Mouse (Mus musculus): Measurements from ENCODE around the gene Slc6a3. TPM values are rescaled to one million over a fixed set of nuclear protein-coding genes. Genes with fewer than 3 reads are reported as not detected.

The Slc6a3 gene
- 0.04 and 0.11 TPM in 2 replicates for polyA plus RNA-seq (2015; fragmentation: Nextera tagmentation; extraction: Ambion mirVana)

GRCm38 (mm10) chr13:73536403-73536821 lies at the start of gene Slc6a3:
Slc6a3 (plus strand) TSS chr13:73536747.
- Histone ChIP-seq H3K4me1 (peaks cover 11% of the 10 kb centered on the region), H3K4me2 (peak within 1 kb of the TSS; percentile 75), H3K4me3 (peak within 1 kb of the TSS; percentile 45), H3K27ac (no peak within 1 kb of the TSS), H3K9ac (peak within 1 kb of the TSS; percentile 57), H3K9me3 (replicated peaks) (no peaks in the 10 kb centered on the region), H3K27me3 (peaks cover 53% of the 10 kb centered on the region), H3K36me3 (ENCODE audit: poor library complexity, severe bottlenecking) (no peaks in the 10 kb centered on the region)
- peak; percentile 65 for ATAC-seq
- WGBS, result under 1% methylated on average over 26 of the region's 26 CpGs

DNA sequence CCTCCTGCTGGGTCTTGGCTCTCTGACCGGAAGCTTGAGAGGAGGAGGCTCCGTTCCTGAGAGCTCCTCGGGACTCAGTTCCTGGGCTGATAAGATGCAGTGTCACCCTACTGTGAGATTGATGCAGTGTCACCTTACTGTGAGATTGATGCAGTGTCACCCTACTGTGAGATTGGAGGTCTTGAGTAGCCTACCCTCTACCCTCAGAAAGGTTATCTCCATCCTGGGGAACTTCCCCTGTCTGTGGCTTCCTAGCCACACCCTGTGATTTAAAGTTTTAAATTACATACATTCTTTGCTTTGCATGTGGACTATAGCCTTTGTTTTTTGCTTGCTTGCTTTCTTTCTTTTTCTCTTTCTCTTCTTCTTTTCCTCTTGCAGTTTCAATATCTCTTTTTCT lies 48.4 kb upstream of the Slc6a3 start:
- H3K27ac ChIP-seq, result no peak overlapping the region
- H3K4me2 ChIP-seq, result no peak overlapping the region
- 88% methylated on average over 3 of the region's 3 CpGs for WGBS
- no peaks in the 10 kb centered on the region; the same call in 1 of the 2 replicates for H3K4me1 ChIP-seq
- H3K27me3 ChIP-seq, result no peaks in the 10 kb centered on the region
- H3K9me3 ChIP-seq (replicated peaks), result 0 out of 2 replicates have a peak, but pooled peaks cover 6% of the 10 kb centered on the region
- ATAC-seq, result no peak
- H3K9ac ChIP-seq, result no peak overlapping the region
- peaks cover 84% of the 10 kb centered on the region for H3K36me3 ChIP-seq (ENCODE audit: poor library complexity, severe bottlenecking)
- no peak overlapping the region for H3K4me3 ChIP-seq

- Histone ChIP-seq H3K4me1 (no peaks in the 10 kb centered on the region; the same call in 1 of the 2 replicates), H3K27me3 (no peaks in the 10 kb centered on the region), H3K9me3 (replicated peaks) (0 out of 2 replicates have a peak, but pooled peaks cover 6% of the 10 kb centered on the region), H3K4me2 (no peak overlapping the region), H3K36me3 (ENCODE audit: poor library complexity, severe bottlenecking) (peaks cover 87% of the 10 kb centered on the region), H3K9ac (no peak overlapping the region), H3K4me3 (no peak overlapping the region), H3K27ac (no peak overlapping the region)
- WGBS, result 90% methylated on average over 9 of the region's 9 CpGs
- ATAC-seq, result no peak
Observed at GRCm38 (mm10) chr13:73488707-73489106, 47.8 kb upstream of the Slc6a3 start.

- no peaks in the 10 kb centered on the region; the same call in 1 of the 2 replicates for H3K4me1 ChIP-seq
- WGBS, result 94% methylated on average over 3 of the region's 3 CpGs
- peaks cover 91% of the 10 kb centered on the region for H3K36me3 ChIP-seq (ENCODE audit: poor library complexity, severe bottlenecking)
- no peak overlapping the region for H3K4me2 ChIP-seq
- H3K27me3 ChIP-seq, result no peaks in the 10 kb centered on the region
- H3K9me3 ChIP-seq (replicated peaks), result 0 out of 2 replicates have a peak, but pooled peaks cover 6% of the 10 kb centered on the region
- peak overlapping the region; percentile 40; the same call in 1 of the 2 replicates for H3K27ac ChIP-seq
- ATAC-seq, result no peak
- H3K9ac ChIP-seq, result no peak overlapping the region
- no peak overlapping the region for H3K4me3 ChIP-seq
Observed at GRCm38 (mm10) chr13:73489986-73490385, 46.6 kb upstream of the Slc6a3 start.

DNA sequence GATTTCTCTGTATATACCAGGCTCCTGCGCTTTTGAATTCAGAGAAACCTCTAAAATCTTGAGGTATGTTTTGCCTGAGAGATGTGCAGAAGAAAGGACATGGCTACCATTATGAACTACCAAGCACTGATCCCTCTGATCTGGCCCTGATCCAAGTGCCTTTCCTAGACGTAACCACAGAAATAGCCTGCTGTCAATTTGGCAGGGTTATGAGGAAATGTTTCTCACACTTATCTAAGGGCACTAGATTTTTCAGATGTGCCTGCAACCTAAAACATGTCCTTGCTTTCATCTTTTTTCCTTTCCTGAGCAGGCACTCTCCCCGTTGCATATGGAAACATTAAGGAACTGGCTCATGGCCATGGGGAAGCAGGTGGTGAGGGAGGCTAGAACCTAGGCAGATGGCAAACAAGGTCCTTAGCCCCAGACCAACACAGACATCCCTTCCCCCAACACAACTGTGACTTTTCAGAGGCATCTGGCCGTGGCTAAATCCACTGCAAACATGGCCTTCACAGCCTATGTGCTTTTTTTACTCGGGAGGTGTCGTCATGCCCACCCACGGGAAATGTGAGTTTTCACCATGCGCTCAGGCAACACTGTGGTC lies 45.9 kb upstream of the Slc6a3 start:
- Histone ChIP-seq H3K9ac (no peak overlapping the region), H3K27me3 (no peaks in the 10 kb centered on the region), H3K4me3 (no peak overlapping the region), H3K9me3 (replicated peaks) (0 out of 2 replicates have a peak, but pooled peaks cover 6% of the 10 kb centered on the region), H3K27ac (peak overlapping the region; percentile 40), H3K4me1 (no peaks in the 10 kb centered on the region; the same call in 1 of the 2 replicates), H3K4me2 (no peak overlapping the region), H3K36me3 (ENCODE audit: poor library complexity, severe bottlenecking) (peaks cover 91% of the 10 kb centered on the region)
- WGBS, result 82% methylated on average over 8 of the region's 8 CpGs
- ATAC-seq, result peak; percentile 73

GRCm38 (mm10) chr13:73493183-73493582 lies 43.4 kb upstream of the Slc6a3 start:
- Histone ChIP-seq H3K9ac (no peak overlapping the region), H3K4me3 (no peak overlapping the region), H3K4me2 (no peak overlapping the region), H3K36me3 (ENCODE audit: poor library complexity, severe bottlenecking) (peaks cover 94% of the 10 kb centered on the region), H3K4me1 (no peaks in the 10 kb centered on the region; the same call in 1 of the 2 replicates), H3K9me3 (replicated peaks) (no peaks in the 10 kb centered on the region), H3K27ac (no peak overlapping the region), H3K27me3 (no peaks in the 10 kb centered on the region)
- WGBS, result 92% methylated on average over 4 of the region's 4 CpGs
- ATAC-seq, result no peak

DNA sequence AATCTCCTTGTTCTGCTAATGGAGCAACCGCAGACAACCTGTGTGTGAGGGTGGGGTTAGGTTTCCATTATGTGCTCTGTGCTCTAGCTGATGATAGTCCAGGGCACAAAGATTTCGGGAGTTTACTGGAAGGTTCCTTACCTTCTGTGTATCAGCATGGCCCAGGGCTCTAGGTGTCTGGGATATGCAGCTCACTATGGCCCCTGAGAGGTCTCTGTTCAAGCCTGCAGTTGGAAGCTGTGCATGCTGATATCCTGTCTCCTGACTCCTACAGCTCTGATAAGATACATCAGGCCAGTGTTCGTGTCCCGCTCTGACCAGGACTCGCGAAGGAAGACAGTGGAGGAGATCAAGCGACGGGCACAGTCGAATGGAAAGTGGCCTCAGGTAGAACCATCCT lies 42.0 kb upstream of the Slc6a3 start:
- no peak overlapping the region for H3K4me3 ChIP-seq
- WGBS, result 95% methylated on average over 9 of the region's 9 CpGs

DNA sequence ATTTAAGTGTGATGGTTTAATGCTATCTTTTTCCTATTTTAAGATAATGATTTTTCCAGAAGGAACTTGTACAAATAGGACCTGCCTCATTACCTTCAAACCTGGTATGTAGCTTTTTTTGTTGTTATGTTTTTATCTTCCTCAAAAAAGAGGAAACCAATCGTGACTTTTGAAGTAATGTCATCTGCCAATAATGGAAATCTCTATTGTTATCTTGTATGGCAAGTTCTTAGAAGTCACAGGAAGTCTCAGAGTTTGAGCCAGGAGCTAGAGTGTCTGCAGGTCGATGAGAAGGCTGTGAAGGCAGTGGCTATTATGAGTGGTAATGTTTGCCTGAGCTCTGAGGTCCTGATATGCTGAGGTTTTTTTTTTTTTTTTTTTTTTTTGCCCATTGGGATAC lies 40.4 kb upstream of the Slc6a3 start:
- ATAC-seq, result no peak
- Histone ChIP-seq H3K9ac (no peak overlapping the region), H3K27me3 (no peaks in the 10 kb centered on the region), H3K27ac (no peak overlapping the region), H3K9me3 (replicated peaks) (no peaks in the 10 kb centered on the region), H3K36me3 (ENCODE audit: poor library complexity, severe bottlenecking) (peaks cover 94% of the 10 kb centered on the region), H3K4me3 (no peak overlapping the region), H3K4me1 (no peaks in the 10 kb centered on the region), H3K4me2 (no peak overlapping the region)
- 84% methylated on average over 2 of the region's 2 CpGs for WGBS

More for the DNA sequence above, 42.0 kb upstream of the Slc6a3 start:
- no peak for ATAC-seq
- Histone ChIP-seq H3K36me3 (ENCODE audit: poor library complexity, severe bottlenecking) (peaks cover 94% of the 10 kb centered on the region), H3K4me1 (no peaks in the 10 kb centered on the region; the same call in 1 of the 2 replicates), H3K9ac (no peak overlapping the region), H3K4me2 (no peak overlapping the region), H3K27ac (no peak overlapping the region), H3K9me3 (replicated peaks) (no peaks in the 10 kb centered on the region), H3K27me3 (no peaks in the 10 kb centered on the region)

GRCm38 (mm10) chr13:73499893-73500604 lies 36.5 kb upstream of the Slc6a3 start:
- no peak for ATAC-seq
- Histone ChIP-seq H3K4me1 (no peaks in the 10 kb centered on the region), H3K9ac (no peak overlapping the region), H3K36me3 (ENCODE audit: poor library complexity, severe bottlenecking) (peaks cover 77% of the 10 kb centered on the region), H3K27me3 (no peaks in the 10 kb centered on the region), H3K4me2 (no peak overlapping the region), H3K4me3 (no peak overlapping the region), H3K27ac (no peak overlapping the region), H3K9me3 (replicated peaks) (no peaks in the 10 kb centered on the region)
- 88% methylated on average over 6 of the region's 6 CpGs for WGBS

DNA sequence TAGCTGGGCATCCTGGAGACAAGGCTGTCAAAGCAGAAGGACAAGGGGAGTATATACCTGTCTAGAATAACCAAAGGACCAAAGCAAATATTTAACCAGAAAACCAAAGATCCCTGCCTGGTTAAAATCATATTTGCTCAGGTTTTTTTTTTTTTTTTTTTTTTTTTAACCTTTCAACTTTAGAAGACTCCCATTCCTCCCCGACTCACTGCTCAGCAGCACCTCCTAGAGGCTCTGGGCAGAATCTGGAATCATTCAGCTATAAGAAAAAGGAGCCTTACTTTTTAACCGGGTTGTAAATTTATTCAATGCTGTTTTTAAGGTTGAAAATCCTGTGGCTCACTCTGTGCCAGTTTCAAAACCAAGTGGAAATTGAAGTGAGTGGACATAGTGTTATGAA lies 33.8 kb upstream of the Slc6a3 start:
- H3K4me2 ChIP-seq, result no peak overlapping the region

GRCm38 (mm10) chr13:73505686-73506467 lies 30.7 kb upstream of the Slc6a3 start:
- ATAC-seq, result peak; percentile 77
- no peaks in the 10 kb centered on the region for H3K4me1 ChIP-seq
- no peak overlapping the region for H3K4me2 ChIP-seq
- no peaks in the 10 kb centered on the region for H3K9me3 ChIP-seq (replicated peaks)
- no peak overlapping the region for H3K9ac ChIP-seq
- H3K4me3 ChIP-seq, result no peak overlapping the region
- H3K27me3 ChIP-seq, result no peaks in the 10 kb centered on the region
- H3K36me3 ChIP-seq (ENCODE audit: poor library complexity, severe bottlenecking), result peaks cover 58% of the 10 kb centered on the region
- WGBS, result 71% methylated on average over 7 of the region's 7 CpGs
- H3K27ac ChIP-seq, result no peak overlapping the region

More for the DNA sequence above, 33.8 kb upstream of the Slc6a3 start:
- no peaks in the 10 kb centered on the region for H3K4me1 ChIP-seq
- no peaks in the 10 kb centered on the region for H3K27me3 ChIP-seq
- no peak overlapping the region for H3K9ac ChIP-seq
- no peak for ATAC-seq
- H3K36me3 ChIP-seq (ENCODE audit: poor library complexity, severe bottlenecking), result peaks cover 67% of the 10 kb centered on the region
- no peak overlapping the region for H3K27ac ChIP-seq
- no peak overlapping the region for H3K4me3 ChIP-seq
- no peaks in the 10 kb centered on the region for H3K9me3 ChIP-seq (replicated peaks)
- 69% methylated on average over 2 of the region's 2 CpGs for WGBS
